Mouse (Mus musculus) embryonic facial prominence, embryonic 15.5 days (tissue): ENCODE results near the gene Syt16. TPM values are rescaled to one million over a fixed set of nuclear protein-coding genes. Genes with fewer than 3 reads are reported as not detected.

Source experiments
- ATAC-seq: fragments of 200-750 bp; cut with Nextera tagmentation; 2 replicates; pipeline ENCODE4 v1.8.0; 2017; ENCODE audit warnings: low read depth, moderate TSS enrichment; ENCODE audit not compliant: insufficient number of reproducible peaks, low FRiP score, low TSS enrichment
- H3K27ac ChIP-seq: fragments of 300-500 bp; sonication (generic); replicated peaks from 2 replicates; pipeline ENCODE4 v1.5.1; 2015; ENCODE audit warnings: mild to moderate bottlenecking, inconsistent platforms
- H3K27me3 ChIP-seq: fragments of 300-500 bp; sonication (generic); 2 replicates; pipeline ENCODE4 v1.6.1; 2015; ENCODE audit warnings: inconsistent platforms
- H3K36me3 ChIP-seq: fragments of 300-500 bp; sonication (generic); 2 replicates; pipeline ENCODE4 v1.6.1; 2015; ENCODE audit warnings: mild to moderate bottlenecking, inconsistent platforms
- H3K4me1 ChIP-seq: fragments of 300-500 bp; sonication (generic); 2 replicates; pipeline ENCODE4 v1.6.1; 2015; ENCODE audit warnings: inconsistent platforms
- H3K4me2 ChIP-seq: fragments of 300-500 bp; sonication (generic); replicated peaks from 2 replicates; pipeline ENCODE4 v1.6.1; 2015; ENCODE audit warnings: mild to moderate bottlenecking, inconsistent platforms
- H3K4me3 ChIP-seq: fragments of 300-500 bp; sonication (generic); replicated peaks from 2 replicates; pipeline ENCODE4 v1.5.1; 2015; ENCODE audit warnings: mild to moderate bottlenecking, inconsistent platforms
- H3K9ac ChIP-seq: fragments of 300-500 bp; sonication (generic); 2 replicates; pipeline ENCODE4 v1.6.1; 2015; ENCODE audit warnings: inconsistent platforms
- H3K9me3 ChIP-seq: fragments of 300-500 bp; sonication (generic); replicated peaks from 2 replicates; pipeline ENCODE4 v1.6.1; 2016; ENCODE audit warnings: inconsistent platforms
- whole genome bisulfite sequencing: fragments of 180-500 bp; shearing (Covaris S2); methylation state at CpG from one replicate; pipeline ENCODE4 v1.1.7; 2015; 5-methylcytosine and 5-hydroxymethylcytosine counted together
- polyA plus RNA-seq: library from polyadenylated mRNA; unstranded; fragments of >200 nt; fragmentation: Nextera tagmentation; extraction: Ambion mirVana; gene quantifications from 2 replicates; pipeline ENCODE4 v1.2.1, GENCODE M21; 2015

Syt16 gene
- polyA plus RNA-seq, 1 experiment from 2014 or later: 5.4 TPM

GRCm38 (mm10) chr12:74076091-74076490 lies 78.6 kb downstream of the Syt16 start:
- Histone ChIP-seq H3K9me3 (no peaks in the 10 kb centered on the region), H3K36me3 (no peaks in the 10 kb centered on the region), H3K4me3 (no peak overlapping the region), H3K4me2 (no peak overlapping the region), H3K4me1 (no peaks in the 10 kb centered on the region), H3K27me3 (no peaks in the 10 kb centered on the region), H3K27ac (no peak overlapping the region), H3K9ac (no peak overlapping the region)
- 54% methylated on average over 4 of the region's 4 CpGs for WGBS
- no peak for ATAC-seq

- 82% methylated on average over 3 of the region's 3 CpGs for WGBS
- Histone ChIP-seq H3K4me3 (no peak overlapping the region), H3K9ac (no peak overlapping the region), H3K27ac (no peak overlapping the region), H3K4me1 (no peaks in the 10 kb centered on the region), H3K9me3 (no peaks in the 10 kb centered on the region), H3K36me3 (no peaks in the 10 kb centered on the region), H3K4me2 (no peak overlapping the region), H3K27me3 (no peaks in the 10 kb centered on the region)
- ATAC-seq: no peak
These were observed 83.7 kb downstream of the Syt16 start for GRCm38 (mm10) chr12:74081122-74081521.

DNA sequence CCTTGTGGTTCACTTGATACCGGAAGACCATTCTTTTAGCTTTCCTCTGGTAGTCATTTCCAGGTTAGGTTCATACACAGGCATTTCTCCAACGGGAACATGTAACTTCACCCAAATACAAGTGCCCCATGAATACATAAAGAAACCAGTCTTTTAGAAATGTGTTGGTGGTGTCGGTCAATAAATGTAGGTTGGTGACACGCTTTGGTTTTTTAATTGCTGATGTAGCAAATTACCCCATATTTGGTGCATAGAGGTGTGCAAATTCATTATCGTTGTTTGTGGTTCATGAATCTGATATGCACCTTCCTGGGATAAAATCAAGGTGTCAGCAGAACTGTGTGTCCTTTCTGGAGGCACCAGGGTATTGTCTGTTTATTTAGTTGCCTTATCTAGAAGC lies 86.9 kb downstream of the Syt16 start:
- no peak for ATAC-seq
- 91% methylated on average over 5 of the region's 5 CpGs for WGBS
- H3K27ac ChIP-seq: no peak overlapping the region
- no peak overlapping the region for H3K4me3 ChIP-seq
- no peak overlapping the region for H3K9ac ChIP-seq
- H3K9me3 ChIP-seq: no peaks in the 10 kb centered on the region
- H3K36me3 ChIP-seq: no peaks in the 10 kb centered on the region
- no peaks in the 10 kb centered on the region for H3K4me1 ChIP-seq
- no peaks in the 10 kb centered on the region for H3K27me3 ChIP-seq
- H3K4me2 ChIP-seq: no peak overlapping the region

GRCm38 (mm10) chr12:74087086-74087485 lies 89.6 kb downstream of the Syt16 start:
- 64% methylated on average over 8 of the region's 8 CpGs for WGBS
- Histone ChIP-seq H3K27me3 (no peaks in the 10 kb centered on the region), H3K9me3 (no peaks in the 10 kb centered on the region), H3K4me2 (no peak overlapping the region), H3K4me3 (no peak overlapping the region), H3K36me3 (no peaks in the 10 kb centered on the region), H3K4me1 (no peaks in the 10 kb centered on the region), H3K27ac (no peak overlapping the region), H3K9ac (no peak overlapping the region)
- ATAC-seq: no peak

- Histone ChIP-seq H3K4me2 (no peak overlapping the region), H3K36me3 (no peaks in the 10 kb centered on the region), H3K27me3 (no peaks in the 10 kb centered on the region), H3K4me3 (no peak overlapping the region), H3K4me1 (no peaks in the 10 kb centered on the region), H3K9me3 (no peaks in the 10 kb centered on the region), H3K27ac (no peak overlapping the region), H3K9ac (no peak overlapping the region)
- no peak for ATAC-seq
- WGBS: 96% methylated on average over 1 of the region's 1 CpGs
These were observed 92.1 kb downstream of the Syt16 start for GRCm38 (mm10) chr12:74089342-74090131.

GRCm38 (mm10) chr12:74092546-74092945 lies 95.1 kb downstream of the Syt16 start:
- no peak overlapping the region for H3K9ac ChIP-seq
- no peaks in the 10 kb centered on the region for H3K36me3 ChIP-seq
- H3K4me2 ChIP-seq: no peak overlapping the region
- 46% methylated on average over 5 of the region's 5 CpGs for WGBS
- no peak overlapping the region for H3K4me3 ChIP-seq
- ATAC-seq: no peak
- H3K27ac ChIP-seq: no peak overlapping the region
- H3K9me3 ChIP-seq: no peaks in the 10 kb centered on the region
- H3K4me1 ChIP-seq: no peaks in the 10 kb centered on the region
- H3K27me3 ChIP-seq: no peaks in the 10 kb centered on the region

DNA sequence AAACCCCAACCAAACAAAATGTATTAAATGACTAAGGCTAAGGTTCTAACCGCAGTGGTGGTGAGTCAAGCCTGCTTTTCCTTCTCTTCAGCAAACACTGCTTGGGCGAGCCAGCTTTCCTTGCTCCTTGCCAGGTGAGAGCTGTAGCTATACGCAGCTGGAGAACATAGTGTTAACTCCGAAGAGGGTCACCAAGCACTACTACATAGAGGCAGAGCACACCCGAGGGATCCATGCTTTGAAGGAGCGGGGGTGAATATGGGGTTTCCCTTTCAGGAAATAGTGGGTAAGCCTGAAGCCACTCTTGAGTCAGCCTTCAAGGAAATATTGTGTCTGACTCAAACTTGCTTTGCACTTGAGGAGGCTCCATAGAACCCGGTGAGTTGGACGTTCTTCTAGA lies 95.6 kb downstream of the Syt16 start:
- no peaks in the 10 kb centered on the region for H3K9me3 ChIP-seq
- H3K27ac ChIP-seq: no peak overlapping the region
- H3K9ac ChIP-seq: no peak overlapping the region
- H3K36me3 ChIP-seq: no peaks in the 10 kb centered on the region
- 65% methylated on average over 8 of the region's 8 CpGs for WGBS
- H3K27me3 ChIP-seq: no peaks in the 10 kb centered on the region
- no peak overlapping the region for H3K4me3 ChIP-seq
- no peak for ATAC-seq
- H3K4me2 ChIP-seq: no peak overlapping the region
- no peaks in the 10 kb centered on the region for H3K4me1 ChIP-seq

GRCm38 (mm10) chr12:74094701-74095100 lies 97.2 kb downstream of the Syt16 start:
- Histone ChIP-seq H3K4me3 (no peak overlapping the region), H3K4me1 (no peaks in the 10 kb centered on the region), H3K36me3 (no peaks in the 10 kb centered on the region), H3K9ac (no peak overlapping the region), H3K4me2 (no peak overlapping the region), H3K9me3 (no peaks in the 10 kb centered on the region), H3K27me3 (no peaks in the 10 kb centered on the region), H3K27ac (no peak overlapping the region)
- 71% methylated on average over 5 of the region's 5 CpGs for WGBS
- ATAC-seq: no peak

- H3K4me1 ChIP-seq: no peaks in the 10 kb centered on the region
These were observed 101.3 kb downstream of the Syt16 start for GRCm38 (mm10) chr12:74098572-74099290.

GRCm38 (mm10) chr12:74105811-74106513 lies 108.5 kb downstream of the Syt16 start:
- H3K4me1 ChIP-seq: no peaks in the 10 kb centered on the region
- H3K4me2 ChIP-seq: no peak overlapping the region
- no peak overlapping the region for H3K4me3 ChIP-seq
- no peak for ATAC-seq
- no peak overlapping the region for H3K9ac ChIP-seq
- H3K27ac ChIP-seq: no peak overlapping the region
- WGBS: 55% methylated on average over 6 of the region's 6 CpGs
- H3K36me3 ChIP-seq: no peaks in the 10 kb centered on the region
- H3K9me3 ChIP-seq: no peaks in the 10 kb centered on the region
- no peaks in the 10 kb centered on the region for H3K27me3 ChIP-seq

More at GRCm38 (mm10) chr12:74098572-74099290, 101.3 kb downstream of the Syt16 start:
- Histone ChIP-seq H3K36me3 (no peaks in the 10 kb centered on the region), H3K4me3 (no peak overlapping the region), H3K4me2 (no peak overlapping the region), H3K9ac (no peak overlapping the region), H3K27ac (no peak overlapping the region), H3K9me3 (no peaks in the 10 kb centered on the region), H3K27me3 (no peaks in the 10 kb centered on the region)
- 70% methylated on average over 8 of the region's 8 CpGs for WGBS
- no peak for ATAC-seq

GRCm38 (mm10) chr12:74108663-74109081 lies 111.2 kb downstream of the Syt16 start:
- no peak overlapping the region for H3K27ac ChIP-seq
- no peak overlapping the region for H3K4me3 ChIP-seq
- no peaks in the 10 kb centered on the region for H3K9me3 ChIP-seq
- no peak for ATAC-seq
- no peaks in the 10 kb centered on the region for H3K36me3 ChIP-seq
- 54% methylated on average over 4 of the region's 4 CpGs for WGBS
- H3K4me1 ChIP-seq: no peaks in the 10 kb centered on the region
- no peak overlapping the region for H3K9ac ChIP-seq
- no peak overlapping the region for H3K4me2 ChIP-seq
- H3K27me3 ChIP-seq: no peaks in the 10 kb centered on the region
